In the genomic region with DNA sequence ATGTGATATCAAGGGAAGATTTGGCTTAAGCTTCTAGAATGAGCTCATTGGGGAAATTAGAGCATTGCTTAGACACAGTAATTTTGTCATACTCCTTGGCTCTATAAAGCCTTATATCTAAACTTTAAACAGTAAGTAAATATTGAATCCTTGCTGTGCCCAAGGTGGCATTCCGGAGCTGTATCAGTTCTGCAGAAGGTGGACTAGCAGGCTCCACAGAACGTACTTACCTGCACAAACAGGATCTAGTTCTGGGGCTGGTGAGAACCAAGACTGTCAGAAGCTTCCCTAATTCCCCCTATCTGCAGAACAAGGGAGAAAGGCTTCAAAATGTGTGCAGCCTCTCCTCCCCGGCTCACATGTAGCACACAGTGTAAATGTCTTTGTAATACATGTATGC, we compare ENCODE assay signal across 23 mouse cellular contexts.
"Had no signal": no experiment of that assay in that cellular context is flagged by ENCODE, and none has a peak within 500 bp of the region (broad histone marks: within the 10 kb centered on the region; RNA-seq: fewer than 3 reads in every experiment).

No protein-coding gene starts in this region.

- H3K9me3 ChIP-seq: kidney, embryonic 15.5 days; limb, embryonic 10.5 days; limb, embryonic 13.5 days; liver, embryonic 12.5 days; liver, embryonic 15.5 days; lung, embryonic 15.5 days; megakaryocyte, embryonic 14.5 days; midbrain, embryonic 10.5 days; midbrain, embryonic 15.5 days; neural tube, embryonic 12.5 days; neural tube, embryonic 15.5 days had no signal

- H3K27ac ChIP-seq: kidney, embryonic 15.5 days; limb, embryonic 10.5 days; limb, embryonic 13.5 days; liver, embryonic 12.5 days; liver, embryonic 15.5 days; lung, embryonic 15.5 days; midbrain, embryonic 10.5 days; midbrain, embryonic 15.5 days; neural tube, embryonic 12.5 days; neural tube, embryonic 15.5 days had no signal

- H3K36me3 ChIP-seq: midbrain, embryonic 15.5 days; neural tube, embryonic 12.5 days; neural tube, embryonic 15.5 days had no signal

- DNase-seq: kidney, adult 11 months; kidney, adult 8-10 months; kidney, postnatal 14 days; kidney, postnatal 4 days; layer of hippocampus, postnatal 36 days; liver; lung, adult 18-20 months; lung, postnatal 10 days; right cerebral cortex, adult 18-20 months; right cerebral cortex, postnatal 14 days; right cerebral cortex, postnatal 4 days; thymus, postnatal 25 days had no signal

- ATAC-seq: liver, embryonic 12.5 days; midbrain, embryonic 15.5 days had no signal

- H3K27me3 ChIP-seq: kidney, embryonic 15.5 days; limb, embryonic 13.5 days; liver, embryonic 12.5 days; liver, embryonic 15.5 days; lung, embryonic 15.5 days; megakaryocyte, embryonic 14.5 days; midbrain, embryonic 15.5 days; neural tube, embryonic 12.5 days; neural tube, embryonic 15.5 days had no signal

- H3K4me3 ChIP-seq: kidney, embryonic 15.5 days; limb, embryonic 10.5 days; limb, embryonic 13.5 days; liver, embryonic 12.5 days; liver, embryonic 15.5 days; lung, embryonic 15.5 days; megakaryocyte, embryonic 14.5 days; midbrain, embryonic 10.5 days; midbrain, embryonic 15.5 days; neural tube, embryonic 12.5 days; neural tube, embryonic 15.5 days had no signal

- H3K4me2 ChIP-seq: kidney, embryonic 15.5 days; limb, embryonic 13.5 days; liver, embryonic 12.5 days; liver, embryonic 15.5 days; lung, embryonic 15.5 days; midbrain, embryonic 15.5 days; neural tube, embryonic 12.5 days; neural tube, embryonic 15.5 days had no signal

- H3K9ac ChIP-seq: kidney, embryonic 15.5 days; limb, embryonic 13.5 days; liver, embryonic 12.5 days; liver, embryonic 15.5 days; lung, embryonic 15.5 days; midbrain, embryonic 15.5 days; neural tube, embryonic 12.5 days; neural tube, embryonic 15.5 days had no signal
